Mouse (Mus musculus) left cerebral cortex, adult 8-10 months (tissue): Measurements from ENCODE around the gene Mmp11. TPM values are rescaled to one million over a fixed set of nuclear protein-coding genes. Genes with fewer than 3 reads are reported as not detected.

ENCODE experiments used
- DNase-seq, 2 experiments: peaks; one replicate each; pipeline ENCODE4 v3.0.0; 2022; ENCODE audit warnings: low spot score in 2 of 2
- total RNA-seq, 4 experiments: library from RNA; stranded (reverse); gene quantifications; 2 replicates each; pipeline ENCODE4 v1.2.4; 2022

Mmp11 gene
- total RNA-seq, 4 experiments from 2014 or later = 1.5 to 3.0 (median 1.7) TPM

GRCm38 (mm10) chr10:75937851-75938643 is 1.8 kb upstream of the Mmp11 start:
- DNase-seq = no peak

- no peak for DNase-seq
Measured at GRCm38 (mm10) chr10:75936909-75937667, 792 bp upstream of the Mmp11 start.

- DNase-seq = no peak
Measured at GRCm38 (mm10) chr10:75934991-75935390, 1.3 kb downstream of the Mmp11 start.

GRCm38 (mm10) chr10:75932891-75933290 is 3.4 kb downstream of the Mmp11 start, which contains the start of gene Chchd10:
Gene Chchd10 (plus strand): TSS chr10:75933130.
- DNase-seq = no peak

- DNase-seq = no peak
Measured at GRCm38 (mm10) chr10:75932081-75932678, 4.1 kb downstream of the Mmp11 start.

- DNase-seq = no peak
Measured at GRCm38 (mm10) chr10:75931311-75931710, 5.0 kb downstream of the Mmp11 start.

GRCm38 (mm10) chr10:75930304-75930703 is 6.0 kb downstream of the Mmp11 start:
- no peak for DNase-seq

- no peak for DNase-seq
Measured at GRCm38 (mm10) chr10:75926396-75926795, 9.9 kb downstream of the Mmp11 start.

GRCm38 (mm10) chr10:75924324-75924723 is 12.0 kb downstream of the Mmp11 start:
- DNase-seq = no peak

GRCm38 (mm10) chr10:75921726-75922560 is 14.4 kb downstream of the Mmp11 start:
- peak in 1 of 2 experiments; percentile 34 for DNase-seq

- peak; percentile 90 to 91 for DNase-seq
Measured at GRCm38 (mm10) chr10:75921026-75921725, 15.1 kb downstream of the Mmp11 start, which contains the start of gene Smarcb1. Gene Smarcb1 (minus strand): TSS chr10:75921617.

GRCm38 (mm10) chr10:75919026-75919425 is 17.3 kb downstream of the Mmp11 start:
- DNase-seq = no peak

- DNase-seq = no peak
Measured at GRCm38 (mm10) chr10:75916840-75917239, 19.5 kb downstream of the Mmp11 start.

GRCm38 (mm10) chr10:75915557-75915956 is 20.7 kb downstream of the Mmp11 start:
- no peak for DNase-seq

- no peak for DNase-seq
Measured at GRCm38 (mm10) chr10:75913013-75913589, 23.2 kb downstream of the Mmp11 start.

- DNase-seq = no peak
Measured at GRCm38 (mm10) chr10:75910698-75911097, 25.6 kb downstream of the Mmp11 start.

- DNase-seq = no peak
Measured at GRCm38 (mm10) chr10:75906882-75907281, 29.4 kb downstream of the Mmp11 start.

GRCm38 (mm10) chr10:75904391-75904790 is 31.9 kb downstream of the Mmp11 start:
- no peak for DNase-seq

- no peak for DNase-seq
Measured at GRCm38 (mm10) chr10:75898846-75899245, 37.5 kb downstream of the Mmp11 start.

- DNase-seq = no peak
Measured at GRCm38 (mm10) chr10:75898039-75898564, 38.2 kb downstream of the Mmp11 start.
